Mouse (Mus musculus) 3134 (cell line): ENCODE data around the gene Deaf1.
"Not testable (repeated sequence)": the region's sequence is repeated elsewhere in the genome, so short reads cannot be mapped to it uniquely, and the experiment has no call there.

Experiments
- DNase-seq: peaks from one replicate; pipeline ENCODE4 v3.0.0-alpha.2; 2011; ENCODE audit warnings: low spot score; ENCODE audit not compliant: insufficient read length; ENCODE audit errors: extremely low read depth

Deaf1 gene

DNA sequence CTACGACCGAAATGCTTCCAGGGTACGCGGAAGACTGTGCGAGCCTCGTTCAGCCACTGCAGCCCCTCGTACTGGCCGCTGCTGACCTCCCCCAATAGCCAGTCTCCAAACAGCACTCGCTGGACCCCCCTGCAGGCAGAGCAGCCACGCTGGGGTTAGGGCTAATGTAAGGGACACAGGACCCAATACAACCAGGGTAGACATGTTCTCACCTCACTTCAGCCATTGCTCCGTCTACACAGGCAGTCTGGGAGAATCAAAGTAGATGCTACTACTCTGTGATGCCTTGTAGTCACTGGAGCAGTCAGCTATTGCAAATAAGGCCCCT lies 62.1 kb downstream of the Deaf1 start:
- no peak for DNase-seq

DNA sequence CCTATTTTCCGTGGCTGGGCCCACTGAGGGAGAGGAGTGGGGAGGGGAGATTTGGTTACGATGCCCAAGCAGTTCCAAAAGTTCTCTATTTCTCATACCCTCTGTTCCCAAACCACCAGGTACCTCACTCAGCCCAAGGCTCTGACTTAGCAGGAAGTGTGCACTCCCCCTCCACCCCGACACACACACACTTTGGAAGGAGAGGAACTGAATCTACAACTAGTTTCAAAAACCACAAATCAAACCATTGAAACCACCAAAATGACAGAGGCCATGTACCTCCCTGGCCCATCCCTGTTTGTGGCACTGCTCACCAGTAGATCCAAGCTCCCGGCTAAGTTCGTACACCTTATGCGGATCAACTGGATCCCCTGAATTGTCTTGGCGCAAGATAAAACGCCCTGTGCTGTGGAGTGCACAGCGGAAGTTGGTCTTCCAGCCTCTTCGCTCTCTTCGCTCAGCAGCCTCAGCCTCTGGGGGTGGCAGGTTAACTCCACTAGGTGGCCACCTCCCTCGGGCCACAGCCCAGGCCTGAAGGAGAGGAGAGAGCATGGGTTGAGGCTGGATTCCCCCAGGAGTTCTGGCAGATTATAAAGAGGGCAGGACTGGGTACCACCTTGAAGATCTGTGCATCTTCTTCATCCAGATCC lies 62.6 kb downstream of the Deaf1 start:
- no peak for DNase-seq

DNA sequence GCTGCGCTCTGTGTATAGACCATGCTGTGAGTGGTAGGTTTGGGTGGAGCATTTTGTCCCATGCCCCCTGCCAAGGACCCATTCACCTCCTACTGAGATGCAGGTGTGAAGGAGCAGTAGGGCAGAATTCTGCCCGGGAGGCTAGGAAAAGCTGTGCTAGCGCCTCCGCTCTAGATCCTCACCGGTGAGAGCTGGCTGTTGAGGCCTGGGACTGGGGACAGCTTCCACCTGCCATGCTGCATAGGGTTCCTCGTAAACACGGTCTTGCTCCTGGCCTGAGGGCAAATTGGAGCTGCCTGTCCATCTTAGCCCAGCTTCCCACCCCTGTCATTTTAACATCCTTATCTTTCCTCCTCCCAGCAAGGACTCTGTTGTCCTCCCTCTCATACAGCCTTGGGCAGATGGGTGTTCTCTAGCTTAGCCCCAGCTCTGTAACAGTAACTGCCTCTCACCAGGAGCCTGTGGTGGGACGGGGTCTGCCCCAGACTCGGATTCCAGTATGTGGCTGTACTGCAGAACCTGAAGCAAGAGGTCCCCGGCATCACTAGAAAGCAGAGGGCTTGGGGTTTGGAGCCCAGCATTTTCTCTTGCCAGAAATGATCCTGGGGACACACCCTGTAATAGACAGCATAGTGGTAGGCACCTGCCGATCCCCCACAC lies 63.3 kb downstream of the Deaf1 start:
- DNase-seq = no peak

DNA sequence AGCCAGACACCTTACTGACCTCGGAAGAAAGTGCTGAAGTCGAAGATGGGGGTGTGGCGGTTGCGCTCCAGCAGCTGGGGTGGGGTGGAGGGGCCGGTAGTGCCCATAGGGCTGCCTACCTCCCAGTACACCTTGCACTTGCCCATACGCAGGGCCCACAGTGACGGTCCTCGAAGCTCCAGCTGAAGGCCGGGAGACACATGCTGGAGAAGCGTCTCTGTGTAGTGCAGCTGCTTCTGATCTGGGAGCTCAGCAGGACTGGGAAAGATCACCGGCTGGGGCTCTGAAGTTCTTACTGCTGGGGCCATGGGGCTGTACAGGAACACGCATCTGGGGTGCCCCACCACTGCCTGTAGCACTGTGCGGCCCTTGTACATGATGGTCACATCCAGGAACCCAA lies 63.9 kb downstream of the Deaf1 start:
- DNase-seq = no peak

DNA sequence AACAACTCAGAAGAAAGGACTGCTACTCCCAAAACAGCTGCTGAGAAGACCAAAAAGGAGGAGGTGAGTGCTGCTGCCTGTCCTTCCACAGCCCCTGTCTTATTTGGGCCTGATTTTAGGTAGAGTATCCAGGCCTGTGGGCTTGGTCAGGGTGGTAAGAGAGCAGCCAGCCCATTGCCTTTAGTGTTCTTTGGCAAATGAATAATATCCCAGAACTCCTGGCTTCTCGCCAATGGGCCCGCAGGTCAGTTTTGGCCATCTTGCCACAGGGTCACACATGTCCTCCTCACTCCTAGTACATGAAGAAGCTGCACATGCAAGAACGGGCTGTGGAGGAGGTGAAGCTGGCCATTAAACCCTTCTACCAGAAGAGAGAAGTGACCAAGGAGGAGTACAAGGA lies 66.0 kb downstream of the Deaf1 start:
- DNase-seq = no peak

DNA sequence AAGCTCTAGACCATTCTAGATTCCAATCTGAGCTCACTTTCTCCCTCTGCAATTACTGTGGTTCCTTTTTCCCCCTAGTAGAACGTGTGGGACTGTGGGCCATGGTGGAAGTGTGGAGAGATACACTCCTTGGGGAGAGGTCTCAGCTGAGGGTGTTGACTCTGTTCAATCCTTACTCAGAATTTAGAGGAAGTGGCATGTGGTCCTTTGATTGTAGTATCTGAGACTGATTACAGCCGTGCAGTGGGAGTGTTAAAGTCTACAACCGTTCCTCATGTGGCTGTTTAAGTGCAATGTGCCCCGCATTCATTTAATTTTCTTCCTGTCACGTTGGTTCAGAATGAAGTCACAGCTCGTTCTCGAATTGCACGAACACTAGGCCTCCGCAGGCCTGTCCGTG lies 71.3 kb downstream of the Deaf1 start:
- no peak for DNase-seq

DNA sequence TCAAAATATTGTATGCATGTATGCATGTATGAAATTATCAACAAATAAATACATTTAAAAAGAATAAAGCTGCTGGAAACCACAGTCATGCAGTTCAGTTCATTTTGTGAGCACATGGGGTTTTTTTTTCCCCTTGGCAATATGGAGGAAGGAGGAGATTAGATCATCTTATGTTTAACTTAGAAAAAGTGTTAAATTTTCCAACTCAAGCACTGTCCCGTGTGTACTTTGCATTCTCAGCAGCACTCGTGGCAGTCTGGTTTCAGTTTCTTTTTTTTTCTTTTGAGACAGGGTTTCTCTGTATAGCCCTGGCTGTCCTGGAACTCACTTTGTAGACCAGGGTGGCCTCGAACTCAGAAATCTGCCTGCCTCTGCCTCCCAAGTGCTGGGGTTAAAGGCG lies 77.0 kb downstream of the Deaf1 start:
- DNase-seq = not testable (repeated sequence)
